Mouse (Mus musculus) retina, adult 2 months (tissue): ENCODE results near the gene Tob1.

Experiments
- DNase-seq: peaks from one replicate; pipeline ENCODE4 v3.0.0-alpha.2; 2012; ENCODE audit warnings: low read depth, low spot score

The Tob1 gene

GRCm38 (mm10) chr11:94211124-94211603 is at the start of gene Tob1:
TSS of gene Tob1 (plus strand) at chr11:94211454.
- peak; percentile 100 for DNase-seq

- DNase-seq: no peak
Measured at GRCm38 (mm10) chr11:94161867-94162581, 49.2 kb upstream of the Tob1 start.

GRCm38 (mm10) chr11:94163005-94163767 is 48.1 kb upstream of the Tob1 start:
- DNase-seq: no peak

GRCm38 (mm10) chr11:94165745-94166144 is 45.5 kb upstream of the Tob1 start:
- DNase-seq: no peak

GRCm38 (mm10) chr11:94168238-94168637 is 43.0 kb upstream of the Tob1 start:
- no peak for DNase-seq

GRCm38 (mm10) chr11:94169596-94169995 is 41.7 kb upstream of the Tob1 start:
- no peak for DNase-seq

- DNase-seq: no peak
Measured at GRCm38 (mm10) chr11:94171691-94172090, 39.6 kb upstream of the Tob1 start.

GRCm38 (mm10) chr11:94172186-94172585 is 39.1 kb upstream of the Tob1 start:
- DNase-seq: no peak

- no peak for DNase-seq
Measured at GRCm38 (mm10) chr11:94173726-94174146, 37.5 kb upstream of the Tob1 start.

- no peak for DNase-seq
Measured at GRCm38 (mm10) chr11:94175288-94175687, 36.0 kb upstream of the Tob1 start.

GRCm38 (mm10) chr11:94175694-94176093 is 35.6 kb upstream of the Tob1 start:
- DNase-seq: no peak

- DNase-seq: no peak
Measured at GRCm38 (mm10) chr11:94177841-94178585, 33.2 kb upstream of the Tob1 start.

- no peak for DNase-seq
Measured at GRCm38 (mm10) chr11:94179768-94180167, 31.5 kb upstream of the Tob1 start.

- no peak for DNase-seq
Measured at GRCm38 (mm10) chr11:94180194-94180593, 31.1 kb upstream of the Tob1 start.

- DNase-seq: peak; percentile 37
Measured at GRCm38 (mm10) chr11:94181694-94182093, 29.6 kb upstream of the Tob1 start.

GRCm38 (mm10) chr11:94182711-94183110 is 28.5 kb upstream of the Tob1 start:
- no peak for DNase-seq

GRCm38 (mm10) chr11:94183120-94183519 is 28.1 kb upstream of the Tob1 start:
- DNase-seq: no peak

GRCm38 (mm10) chr11:94183671-94184070 is 27.6 kb upstream of the Tob1 start:
- no peak for DNase-seq

- no peak for DNase-seq
Measured at GRCm38 (mm10) chr11:94189579-94189978, 21.7 kb upstream of the Tob1 start.

GRCm38 (mm10) chr11:94190665-94191064 is 20.6 kb upstream of the Tob1 start:
- no peak for DNase-seq

GRCm38 (mm10) chr11:94193109-94193508 is 18.1 kb upstream of the Tob1 start:
- DNase-seq: no peak

- DNase-seq: no peak
Measured at GRCm38 (mm10) chr11:94196311-94196710, 14.9 kb upstream of the Tob1 start.
